8 mouse cellular contexts compared by ENCODE assay signal in genomic region chr15:62328305-62328881, GRCm38 (mm10).
A peak's percentile ranks its signal among the peaks of the same experiment; 100 is the strongest.
DNase-seq lines count a peak whose midpoint lies in the region; ATAC-seq and TF ChIP-seq lines count a peak whose summit lies in the region.

No protein-coding gene starts in this region.

- H3K36me3 ChIP-seq in forebrain, postnatal 0 days (ENCODE audit: insufficient read depth) = no peaks in the 10 kb centered on the region
- no peaks in the 10 kb centered on the region for H3K36me3 ChIP-seq in forebrain, embryonic 12.5 days (replicated peaks)
- no peaks in the 10 kb centered on the region for H3K36me3 ChIP-seq in heart, embryonic 14.5 days (ENCODE audit: control insufficient read depth, insufficient read depth, low read length)
- H3K36me3 ChIP-seq in liver, embryonic 16.5 days (ENCODE audit: control insufficient read depth, insufficient read depth) = no peaks in the 10 kb centered on the region
- H3K36me3 ChIP-seq in stomach, postnatal 0 days (ENCODE audit: control insufficient read depth, insufficient read depth, low read length) = no peaks in the 10 kb centered on the region
- no peaks in the 10 kb centered on the region for H3K36me3 ChIP-seq in forebrain, embryonic 11.5 days (ENCODE audit: control insufficient read depth, insufficient read depth, low read length)

- H3K4me3 ChIP-seq in forebrain, postnatal 0 days (ENCODE audit: low read depth, low read length) = no peak overlapping the region
- no peak overlapping the region for H3K4me3 ChIP-seq in forebrain, embryonic 12.5 days (replicated peaks)
- H3K4me3 ChIP-seq in heart, embryonic 14.5 days (ENCODE audit: control insufficient read depth in 1 of 2, insufficient read depth in 1 of 2, low read depth in 1 of 2, low read length in 2 of 2) = peak overlapping the region in 1 of 2 experiments; percentile 12; a peak in 2 of 4 replicates
- H3K4me3 ChIP-seq in liver, embryonic 16.5 days (ENCODE audit: low read depth, low read length) = peak overlapping the region; percentile 2
- H3K4me3 ChIP-seq in stomach, postnatal 0 days (ENCODE audit: low read depth, low read length) = no peak overlapping the region
- H3K4me3 ChIP-seq in forebrain, embryonic 11.5 days (ENCODE audit: low read depth, low read length) = no peak overlapping the region

- no peak overlapping the region for H3K9ac ChIP-seq in forebrain, postnatal 0 days
- H3K9ac ChIP-seq in forebrain, embryonic 12.5 days = no peak overlapping the region
- H3K9ac ChIP-seq in heart, embryonic 14.5 days (ENCODE audit: low read length) = peak overlapping the region; percentile 32
- H3K9ac ChIP-seq in liver, embryonic 16.5 days (ENCODE audit: low read depth, low read length) = peak overlapping the region; percentile 34
- no peak overlapping the region for H3K9ac ChIP-seq in stomach, postnatal 0 days (ENCODE audit: low read length)
- no peak overlapping the region for H3K9ac ChIP-seq in forebrain, embryonic 11.5 days (ENCODE audit: low read length)

- 66% methylated on average over 9 of the region's 9 CpGs for WGBS in forebrain, postnatal 0 days
- WGBS in forebrain, embryonic 12.5 days = 73% methylated on average over 9 of the region's 9 CpGs
- 2% methylated on average over 9 of the region's 9 CpGs for WGBS in heart, embryonic 14.5 days
- WGBS in liver, embryonic 16.5 days (ENCODE audit: insufficient replicate concordance) = 9% methylated on average over 9 of the region's 9 CpGs
- WGBS in stomach, postnatal 0 days = 27% methylated on average over 9 of the region's 9 CpGs
- 64% methylated on average over 9 of the region's 9 CpGs for WGBS in forebrain, embryonic 11.5 days

- no peak for TF ChIP-seq EP300 in stomach, postnatal 0 days (optimal IDR thresholded peaks at IDR 0.05)

- peak; percentile 7 for DNase-seq in forebrain, postnatal 0 days
- DNase-seq in embryo, embryonic 10.5 days (ENCODE audit: low spot score) = peak; percentile 32
- DNase-seq in stomach, postnatal 0 days (ENCODE audit: low spot score) = peak; percentile 18
- DNase-seq in forebrain, embryonic 11.5 days (ENCODE audit: low spot score) = no peak
- no peak for DNase-seq in cerebellum, postnatal 4 days (ENCODE audit: low spot score in 2 of 2)

- no peaks in the 10 kb centered on the region for H3K4me1 ChIP-seq in forebrain, postnatal 0 days (ENCODE audit: insufficient read depth)
- peaks cover 2% of the 10 kb centered on the region; the same call in 1 of the 2 replicates for H3K4me1 ChIP-seq in forebrain, embryonic 12.5 days
- H3K4me1 ChIP-seq in heart, embryonic 14.5 days (ENCODE audit: control insufficient read depth in 2 of 2, insufficient read depth in 2 of 2, low read length in 2 of 2) = peaks cover 16 to 17% of the 10 kb centered on the region in 2 experiments
- peaks cover 17% of the 10 kb centered on the region for H3K4me1 ChIP-seq in liver, embryonic 16.5 days (ENCODE audit: control insufficient read depth, low read depth, low read length)
- no peaks in the 10 kb centered on the region for H3K4me1 ChIP-seq in stomach, postnatal 0 days (replicated peaks; ENCODE audit: control insufficient read depth, insufficient read depth)
- no peaks in the 10 kb centered on the region for H3K4me1 ChIP-seq in forebrain, embryonic 11.5 days (replicated peaks; ENCODE audit: control insufficient read depth, insufficient read depth, low read length)

- no peak for TF ChIP-seq CTCF in forebrain, postnatal 0 days (IDR thresholded peaks at IDR 0.05; ENCODE audit: low read depth)
- peak; percentile 18 for TF ChIP-seq CTCF in stomach, postnatal 0 days (IDR thresholded peaks at IDR 0.05; ENCODE audit: low read depth)

- H3K27me3 ChIP-seq in forebrain, postnatal 0 days (ENCODE audit: insufficient read depth, low read length) = no peaks in the 10 kb centered on the region
- H3K27me3 ChIP-seq in forebrain, embryonic 12.5 days = no peaks in the 10 kb centered on the region
- no peaks in the 10 kb centered on the region for H3K27me3 ChIP-seq in heart, embryonic 14.5 days (ENCODE audit: control insufficient read depth, insufficient read depth, low read length)
- H3K27me3 ChIP-seq in liver, embryonic 16.5 days (ENCODE audit: control insufficient read depth, insufficient read depth, low read depth, low read length) = no peaks in the 10 kb centered on the region
- H3K27me3 ChIP-seq in stomach, postnatal 0 days (ENCODE audit: control insufficient read depth, insufficient read depth, low read length) = no peaks in the 10 kb centered on the region
- H3K27me3 ChIP-seq in forebrain, embryonic 11.5 days (ENCODE audit: control insufficient read depth, insufficient read depth, low read length) = no peaks in the 10 kb centered on the region

- H3K9me3 ChIP-seq in forebrain, postnatal 0 days (ENCODE audit: low read length) = no peaks in the 10 kb centered on the region
- no peaks in the 10 kb centered on the region for H3K9me3 ChIP-seq in forebrain, embryonic 12.5 days
- no peaks in the 10 kb centered on the region for H3K9me3 ChIP-seq in heart, embryonic 14.5 days (ENCODE audit: control insufficient read depth, low read length)
- no peaks in the 10 kb centered on the region for H3K9me3 ChIP-seq in liver, embryonic 16.5 days (replicated peaks; ENCODE audit: control insufficient read depth, low read length)
- H3K9me3 ChIP-seq in stomach, postnatal 0 days (ENCODE audit: control insufficient read depth, low read length) = no peaks in the 10 kb centered on the region
- no peaks in the 10 kb centered on the region for H3K9me3 ChIP-seq in forebrain, embryonic 11.5 days (ENCODE audit: control insufficient read depth, low read length)

- H3K27ac ChIP-seq in forebrain, postnatal 0 days (ENCODE audit: low read depth, low read length) = no peak overlapping the region
- H3K27ac ChIP-seq in forebrain, embryonic 12.5 days = no peak overlapping the region
- H3K27ac ChIP-seq in heart, embryonic 14.5 days (replicated peaks in 1 of 2; ENCODE audit: control insufficient read depth in 1 of 2, insufficient read depth in 1 of 2, low read depth in 2 of 2, low read length in 2 of 2) = peak overlapping the region; percentile 76 to 77
- H3K27ac ChIP-seq in liver, embryonic 16.5 days (ENCODE audit: low read length) = peak overlapping the region; percentile 27; the same call in 1 of the 2 replicates
- H3K27ac ChIP-seq in stomach, postnatal 0 days (replicated peaks) = no peak overlapping the region
- H3K27ac ChIP-seq in forebrain, embryonic 11.5 days (ENCODE audit: low read depth, low read length) = no peak overlapping the region

- peak; percentile 25; the same call in 1 of the 2 replicates for ATAC-seq in forebrain, postnatal 0 days
- ATAC-seq in forebrain, embryonic 12.5 days (ENCODE audit: low FRiP score) = no peak
- peak; percentile 69 for ATAC-seq in heart, embryonic 14.5 days (ENCODE audit: insufficient number of reproducible peaks, insufficient read depth, low FRiP score, low read depth)
- peak; percentile 85 for ATAC-seq in liver, embryonic 16.5 days (ENCODE audit: low read depth)
- peak; percentile 87 for ATAC-seq in stomach, postnatal 0 days (ENCODE audit: low FRiP score, low TSS enrichment)
- no peak for ATAC-seq in forebrain, embryonic 11.5 days (replicated peaks; ENCODE audit: low FRiP score)

- H3K4me2 ChIP-seq in forebrain, postnatal 0 days (ENCODE audit: low read depth) = no peak overlapping the region
- H3K4me2 ChIP-seq in forebrain, embryonic 12.5 days = no peak overlapping the region
- peak overlapping the region; percentile 59 for H3K4me2 ChIP-seq in heart, embryonic 14.5 days (ENCODE audit: low read length)
- H3K4me2 ChIP-seq in liver, embryonic 16.5 days (ENCODE audit: low read depth, low read length) = peak overlapping the region; percentile 50
- peak overlapping the region; percentile 15; the same call in 1 of the 2 replicates for H3K4me2 ChIP-seq in stomach, postnatal 0 days (replicated peaks; ENCODE audit: low read depth)
- no peak overlapping the region for H3K4me2 ChIP-seq in forebrain, embryonic 11.5 days (ENCODE audit: low read depth, low read length, severe bottlenecking)

Comparison
In these comparisons a context has a peak if more than half of its experiments do, and no peak if none do; other contexts are left out.
1. ATAC-seq: peak in forebrain, postnatal 0 days (single experiment), heart, embryonic 14.5 days (single experiment), liver, embryonic 16.5 days (single experiment) and stomach, postnatal 0 days (single experiment); none in forebrain, embryonic 12.5 days (single experiment) and forebrain, embryonic 11.5 days (single experiment).
2. DNase-seq: peak in forebrain, postnatal 0 days (single experiment), embryo, embryonic 10.5 days (single experiment) and stomach, postnatal 0 days (single experiment); none in forebrain, embryonic 11.5 days (single experiment) and cerebellum, postnatal 4 days (0 of 2).
3. H3K27ac ChIP-seq: peak in heart, embryonic 14.5 days (2 of 2) and liver, embryonic 16.5 days (single experiment); none in forebrain, postnatal 0 days (single experiment), forebrain, embryonic 12.5 days (single experiment), stomach, postnatal 0 days (single experiment) and forebrain, embryonic 11.5 days (single experiment).
4. H3K4me2 ChIP-seq: peak in heart, embryonic 14.5 days (single experiment), liver, embryonic 16.5 days (single experiment) and stomach, postnatal 0 days (single experiment); none in forebrain, postnatal 0 days (single experiment), forebrain, embryonic 12.5 days (single experiment) and forebrain, embryonic 11.5 days (single experiment).
5. H3K9ac ChIP-seq: peak in heart, embryonic 14.5 days (single experiment) and liver, embryonic 16.5 days (single experiment); none in forebrain, postnatal 0 days (single experiment), forebrain, embryonic 12.5 days (single experiment), stomach, postnatal 0 days (single experiment) and forebrain, embryonic 11.5 days (single experiment).